Mouse (Mus musculus): ENCODE measurements around the gene Ptpn20. TPM values are rescaled to one million over a fixed set of nuclear protein-coding genes. Genes with fewer than 3 reads are reported as not detected.

The Ptpn20 gene
- polyA plus RNA-seq, 1 experiment from 2014 or later: not detected

DNA sequence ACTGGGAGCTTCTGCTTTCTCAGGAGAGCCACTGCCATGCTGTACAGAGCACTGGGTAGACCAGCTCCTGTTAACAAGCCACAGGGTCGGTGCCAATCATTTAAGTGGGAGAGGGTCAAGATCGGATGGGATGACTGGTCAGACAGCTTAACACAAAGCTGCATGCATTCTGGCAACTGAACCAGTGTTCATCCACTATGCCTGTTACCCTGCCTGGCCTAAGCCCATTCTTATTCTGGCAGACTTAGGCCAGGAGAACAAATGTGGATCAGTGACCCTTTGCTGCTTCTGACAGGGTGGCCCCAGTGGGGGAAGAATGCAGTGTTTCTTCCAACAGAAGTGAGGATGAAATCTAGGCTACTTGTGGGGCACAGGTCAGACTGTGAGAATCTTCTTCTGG lies 69.3 kb downstream of the Ptpn20 start:
- WGBS: 76% methylated on average over 2 of the region's 2 CpGs
- no peak for ATAC-seq (ENCODE audit: low FRiP score, low TSS enrichment)
- Histone ChIP-seq H3K27me3 (ENCODE audit: control insufficient read depth, insufficient read depth, low read length) (no peaks in the 10 kb centered on the region), H3K4me3 (ENCODE audit: low read length) (no peak overlapping the region), H3K27ac (ENCODE audit: low read depth, low read length) (no peak overlapping the region), H3K4me2 (replicated peaks; ENCODE audit: low read depth, low read length) (no peak overlapping the region), H3K9ac (ENCODE audit: low read depth, low read length) (no peak overlapping the region), H3K9me3 (ENCODE audit: control insufficient read depth, low read length) (no peaks in the 10 kb centered on the region), H3K36me3 (ENCODE audit: control insufficient read depth, insufficient read depth, low read length) (no peaks in the 10 kb centered on the region), H3K4me1 (ENCODE audit: control insufficient read depth, insufficient read depth, low read length) (peaks cover 8% of the 10 kb centered on the region; the same call in 1 of the 2 replicates)

DNA sequence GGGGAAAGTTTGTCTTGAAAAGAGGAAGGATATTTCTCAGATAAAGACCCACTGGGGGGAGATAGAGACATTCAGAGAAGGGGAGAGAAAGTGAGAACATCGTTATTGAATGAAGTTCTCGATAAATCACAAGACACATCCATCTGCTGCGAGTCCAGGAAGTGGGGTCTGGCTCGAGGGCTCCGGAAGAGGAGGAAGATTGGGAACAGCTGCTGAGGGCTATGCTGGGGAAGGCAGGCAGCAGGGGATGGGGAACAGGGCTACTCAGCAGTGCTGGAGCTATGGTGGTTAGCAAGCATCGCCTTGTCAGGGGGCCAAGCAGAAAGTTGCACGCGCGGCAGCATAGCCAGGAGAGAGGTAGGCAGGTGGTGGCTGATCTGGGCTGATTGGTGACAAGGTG lies 73.1 kb downstream of the Ptpn20 start:
- ATAC-seq (ENCODE audit: low FRiP score, low TSS enrichment): peak; percentile 68; the same call in 1 of the 2 replicates
- Histone ChIP-seq H3K4me1 (ENCODE audit: control insufficient read depth, insufficient read depth, low read length) (peaks cover 8% of the 10 kb centered on the region; the same call in 1 of the 2 replicates), H3K27me3 (ENCODE audit: control insufficient read depth, insufficient read depth, low read length) (no peaks in the 10 kb centered on the region), H3K9ac (ENCODE audit: low read depth, low read length) (no peak overlapping the region), H3K9me3 (ENCODE audit: control insufficient read depth, low read length) (no peaks in the 10 kb centered on the region), H3K27ac (ENCODE audit: low read depth, low read length) (no peak overlapping the region), H3K4me2 (replicated peaks; ENCODE audit: low read depth, low read length) (no peak overlapping the region), H3K4me3 (ENCODE audit: low read length) (no peak overlapping the region), H3K36me3 (ENCODE audit: control insufficient read depth, insufficient read depth, low read length) (no peaks in the 10 kb centered on the region)
- 50% methylated on average over 9 of the region's 9 CpGs for WGBS

DNA sequence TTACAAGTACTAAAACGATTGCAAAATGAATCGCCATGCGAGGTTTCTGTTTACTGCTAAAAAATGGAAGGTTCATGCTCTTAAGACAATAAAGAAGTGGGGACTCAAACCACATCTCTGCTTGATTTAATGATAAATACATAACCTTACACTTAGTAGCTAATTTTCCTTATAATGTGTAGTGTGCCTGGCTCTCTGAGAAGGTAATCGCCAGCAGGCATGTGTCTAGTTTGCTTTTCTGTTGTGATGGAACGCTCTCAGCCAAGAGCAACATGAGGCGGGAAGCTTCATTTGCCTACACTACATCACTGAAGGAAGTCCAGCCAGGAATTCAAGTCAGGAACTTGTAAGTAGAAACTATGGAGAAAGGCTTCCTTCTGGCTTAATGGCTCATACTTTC lies 77.3 kb downstream of the Ptpn20 start:
- ATAC-seq (ENCODE audit: low FRiP score, low TSS enrichment): no peak
- Histone ChIP-seq H3K4me1 (ENCODE audit: control insufficient read depth, insufficient read depth, low read length) (peaks cover 3% of the 10 kb centered on the region; the same call in 1 of the 2 replicates), H3K27ac (ENCODE audit: low read depth, low read length) (no peak overlapping the region), H3K36me3 (ENCODE audit: control insufficient read depth, insufficient read depth, low read length) (no peaks in the 10 kb centered on the region), H3K9me3 (ENCODE audit: control insufficient read depth, low read length) (no peaks in the 10 kb centered on the region; the same call in 1 of the 2 replicates), H3K4me3 (ENCODE audit: low read length) (no peak overlapping the region), H3K4me2 (replicated peaks; ENCODE audit: low read depth, low read length) (no peak overlapping the region), H3K27me3 (ENCODE audit: control insufficient read depth, insufficient read depth, low read length) (no peaks in the 10 kb centered on the region), H3K9ac (ENCODE audit: low read depth, low read length) (no peak overlapping the region)
- 75% methylated on average over 6 of the region's 6 CpGs for WGBS

DNA sequence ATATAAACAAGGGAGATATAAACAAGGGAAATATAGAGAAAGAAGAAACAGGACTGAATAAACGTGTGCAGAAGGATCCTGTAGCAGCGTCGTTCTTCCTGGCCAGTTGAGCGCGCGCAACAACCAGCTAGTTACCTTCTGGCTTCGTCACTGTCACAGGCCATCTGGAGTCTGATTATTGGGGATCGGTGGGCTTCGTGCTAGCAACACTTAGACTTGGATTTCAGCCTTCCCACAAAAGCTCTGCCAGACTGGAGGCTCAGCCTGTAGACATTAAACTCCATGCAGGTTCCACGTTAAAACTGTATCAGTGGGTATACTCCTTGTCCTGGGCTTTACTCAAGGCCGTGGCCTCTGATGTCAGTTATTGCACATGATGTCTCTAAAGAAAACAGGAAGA lies 80.9 kb downstream of the Ptpn20 start:
- WGBS: 86% methylated on average over 11 of the region's 11 CpGs
- H3K27ac ChIP-seq (ENCODE audit: low read depth, low read length): no peak overlapping the region

DNA sequence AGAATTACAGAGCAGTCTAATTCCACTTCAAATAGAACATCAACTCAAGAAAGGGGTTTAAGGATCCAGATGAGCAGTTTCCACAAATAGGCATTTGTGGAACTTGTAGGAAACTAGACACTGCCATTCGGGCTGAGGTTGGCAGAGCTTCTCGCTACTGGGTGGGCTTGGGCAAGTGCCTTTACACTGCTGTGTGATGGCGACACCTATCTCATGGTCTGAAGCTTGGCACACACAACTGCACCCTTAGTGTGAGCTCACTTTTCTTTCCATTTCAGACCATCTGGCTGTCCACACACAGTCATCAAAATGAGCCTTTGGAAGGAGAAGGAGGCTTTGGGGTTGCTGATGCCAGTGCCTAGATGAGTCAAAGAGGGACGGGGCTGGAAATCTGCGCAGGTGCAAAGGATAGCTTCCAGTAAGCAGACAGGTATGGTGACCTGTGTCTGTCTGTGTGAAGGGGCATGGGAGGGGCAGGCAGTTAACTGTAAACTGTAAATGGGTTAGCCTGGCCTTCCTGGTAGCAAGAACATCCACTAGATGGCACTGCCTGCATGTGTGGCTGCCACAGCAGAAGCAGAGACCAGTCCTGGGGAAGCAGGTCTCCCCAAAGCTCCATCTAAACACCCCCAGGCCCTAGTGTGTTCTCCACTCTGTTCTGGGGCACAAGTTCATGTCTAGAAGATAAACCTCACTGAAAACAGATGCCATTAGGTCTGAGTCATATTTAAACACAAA lies 84.5 kb downstream of the Ptpn20 start:
- H3K4me2 ChIP-seq (replicated peaks; ENCODE audit: low read depth, low read length): no peak overlapping the region
- no peak for ATAC-seq (ENCODE audit: low FRiP score, low TSS enrichment)
- no peak overlapping the region for H3K9ac ChIP-seq (ENCODE audit: low read depth, low read length)
- no peaks in the 10 kb centered on the region for H3K36me3 ChIP-seq (ENCODE audit: control insufficient read depth, insufficient read depth, low read length)
- H3K27me3 ChIP-seq (ENCODE audit: control insufficient read depth, insufficient read depth, low read length): no peaks in the 10 kb centered on the region
- 78% methylated on average over 5 of the region's 5 CpGs for WGBS
- no peaks in the 10 kb centered on the region; the same call in 1 of the 2 replicates for H3K9me3 ChIP-seq (ENCODE audit: control insufficient read depth, low read length)
- H3K4me1 ChIP-seq (ENCODE audit: control insufficient read depth, insufficient read depth, low read length): no peaks in the 10 kb centered on the region
- no peak overlapping the region for H3K4me3 ChIP-seq (ENCODE audit: low read length)
- no peak overlapping the region for H3K27ac ChIP-seq (ENCODE audit: low read depth, low read length)

More for the DNA sequence above, 80.9 kb downstream of the Ptpn20 start:
- H3K4me2 ChIP-seq (replicated peaks; ENCODE audit: low read depth, low read length): no peak overlapping the region
- no peak overlapping the region for H3K9ac ChIP-seq (ENCODE audit: low read depth, low read length)
- no peaks in the 10 kb centered on the region for H3K4me1 ChIP-seq (ENCODE audit: control insufficient read depth, insufficient read depth, low read length)
- no peaks in the 10 kb centered on the region for H3K27me3 ChIP-seq (ENCODE audit: control insufficient read depth, insufficient read depth, low read length)
- ATAC-seq (ENCODE audit: low FRiP score, low TSS enrichment): no peak
- no peaks in the 10 kb centered on the region for H3K36me3 ChIP-seq (ENCODE audit: control insufficient read depth, insufficient read depth, low read length)
- H3K9me3 ChIP-seq (ENCODE audit: control insufficient read depth, low read length): no peaks in the 10 kb centered on the region; the same call in 1 of the 2 replicates
- no peak overlapping the region for H3K4me3 ChIP-seq (ENCODE audit: low read length)

DNA sequence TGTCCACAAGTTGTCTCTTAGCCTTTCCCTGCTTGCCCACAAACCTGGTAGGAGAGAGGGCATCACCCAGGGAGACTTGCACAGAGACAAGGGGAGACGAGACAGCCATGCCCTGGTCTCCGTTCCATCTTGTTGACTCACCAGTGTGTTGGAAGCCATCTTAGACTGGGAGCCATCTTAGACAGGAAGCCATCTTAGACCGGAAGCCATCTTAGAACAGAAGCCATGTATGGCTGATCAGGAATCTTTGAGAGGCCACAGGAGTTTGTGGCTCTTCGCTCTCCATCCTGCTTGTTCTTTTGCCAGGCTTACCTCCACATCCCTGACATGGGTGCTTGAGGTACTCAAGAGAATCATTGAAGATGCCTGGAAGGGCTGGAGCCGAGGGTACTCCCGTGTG lies 89.0 kb downstream of the Ptpn20 start:
- Histone ChIP-seq H3K36me3 (ENCODE audit: control insufficient read depth, insufficient read depth, low read length) (no peaks in the 10 kb centered on the region), H3K9ac (ENCODE audit: low read depth, low read length) (no peak overlapping the region), H3K4me1 (ENCODE audit: control insufficient read depth, insufficient read depth, low read length) (no peaks in the 10 kb centered on the region), H3K27me3 (ENCODE audit: control insufficient read depth, insufficient read depth, low read length) (no peaks in the 10 kb centered on the region), H3K9me3 (ENCODE audit: control insufficient read depth, low read length) (no peaks in the 10 kb centered on the region), H3K4me2 (replicated peaks; ENCODE audit: low read depth, low read length) (no peak overlapping the region), H3K4me3 (ENCODE audit: low read length) (no peak overlapping the region), H3K27ac (ENCODE audit: low read depth, low read length) (no peak overlapping the region)
- 94% methylated on average over 6 of the region's 6 CpGs for WGBS
- no peak for ATAC-seq (ENCODE audit: low FRiP score, low TSS enrichment)

DNA sequence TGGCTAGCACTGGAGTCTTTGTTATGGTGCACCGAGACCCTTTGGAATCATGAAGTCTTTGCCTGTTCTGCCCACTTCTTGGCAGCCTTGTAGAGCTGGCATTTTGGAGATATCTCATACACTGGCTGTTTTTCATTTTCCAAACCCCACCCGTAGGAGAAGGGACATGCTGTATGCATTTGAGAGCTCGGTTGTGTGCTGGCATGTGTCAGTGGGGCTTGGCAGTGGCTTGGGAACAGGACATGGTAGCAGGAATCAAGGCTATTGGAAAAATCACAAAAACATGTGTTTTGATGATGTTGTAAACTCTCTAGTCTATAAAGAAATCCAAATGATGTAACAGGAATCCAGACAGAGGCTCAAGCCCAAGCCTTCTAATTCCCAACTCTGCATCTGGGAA lies 89.7 kb downstream of the Ptpn20 start:
- Histone ChIP-seq H3K27ac (ENCODE audit: low read depth, low read length) (no peak overlapping the region), H3K36me3 (ENCODE audit: control insufficient read depth, insufficient read depth, low read length) (no peaks in the 10 kb centered on the region), H3K4me1 (ENCODE audit: control insufficient read depth, insufficient read depth, low read length) (peaks cover 4% of the 10 kb centered on the region; the same call in 1 of the 2 replicates), H3K9me3 (ENCODE audit: control insufficient read depth, low read length) (no peaks in the 10 kb centered on the region), H3K4me3 (ENCODE audit: low read length) (no peak overlapping the region), H3K27me3 (ENCODE audit: control insufficient read depth, insufficient read depth, low read length) (no peaks in the 10 kb centered on the region), H3K4me2 (replicated peaks; ENCODE audit: low read depth, low read length) (no peak overlapping the region), H3K9ac (ENCODE audit: low read depth, low read length) (no peak overlapping the region)
- ATAC-seq (ENCODE audit: low FRiP score, low TSS enrichment): no peak
- WGBS: 95% methylated on average over 3 of the region's 3 CpGs

DNA sequence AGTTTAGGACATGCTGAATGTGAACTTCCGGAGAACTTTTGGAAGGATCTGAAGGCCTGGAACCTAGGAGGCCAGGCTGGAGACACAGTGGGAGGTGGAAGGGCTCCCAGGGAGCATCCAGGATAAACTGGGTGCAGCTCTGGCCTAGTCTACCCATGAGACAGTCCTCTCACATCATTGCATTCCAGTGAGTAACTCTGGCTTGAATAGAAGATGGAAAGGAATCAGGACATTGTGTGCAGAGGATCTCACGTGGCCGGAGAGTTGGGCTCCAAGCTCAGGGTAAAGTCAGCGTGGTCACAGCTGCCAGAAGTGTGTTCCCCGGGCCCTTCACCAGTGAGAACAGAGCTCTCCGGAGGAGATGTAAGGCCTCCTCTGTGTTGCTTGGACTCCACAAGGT lies 91.6 kb downstream of the Ptpn20 start:
- H3K36me3 ChIP-seq (ENCODE audit: control insufficient read depth, insufficient read depth, low read length): no peaks in the 10 kb centered on the region
- no peak overlapping the region for H3K4me2 ChIP-seq (replicated peaks; ENCODE audit: low read depth, low read length)
- no peak for ATAC-seq (ENCODE audit: low FRiP score, low TSS enrichment)
- H3K4me3 ChIP-seq (ENCODE audit: low read length): no peak overlapping the region
- H3K4me1 ChIP-seq (ENCODE audit: control insufficient read depth, insufficient read depth, low read length): peaks cover 7% of the 10 kb centered on the region; the same call in 1 of the 2 replicates
- no peaks in the 10 kb centered on the region for H3K27me3 ChIP-seq (ENCODE audit: control insufficient read depth, insufficient read depth, low read length)
- H3K27ac ChIP-seq (ENCODE audit: low read depth, low read length): no peak overlapping the region
- 87% methylated on average over 6 of the region's 6 CpGs for WGBS
- H3K9me3 ChIP-seq (ENCODE audit: control insufficient read depth, low read length): no peaks in the 10 kb centered on the region
- no peak overlapping the region for H3K9ac ChIP-seq (ENCODE audit: low read depth, low read length)

DNA sequence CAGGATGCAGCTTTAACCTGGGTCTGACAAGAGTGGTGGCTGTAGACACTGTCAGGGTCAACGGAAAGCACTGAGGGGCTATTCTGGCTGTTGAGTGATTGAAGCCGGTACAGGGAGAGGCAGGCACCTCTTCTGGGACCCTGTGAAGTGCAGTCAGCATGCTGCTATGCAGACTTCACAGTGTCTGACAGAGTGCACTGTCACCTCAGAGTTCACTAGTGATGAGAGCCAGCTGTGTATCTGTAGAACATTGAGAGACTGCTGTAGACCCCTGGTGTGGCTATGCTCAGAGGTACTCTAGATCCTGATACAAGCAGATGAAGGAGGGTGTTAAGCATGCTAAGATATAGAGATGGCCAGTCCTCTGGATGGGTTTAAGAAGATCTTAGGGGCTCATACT lies 93.8 kb downstream of the Ptpn20 start:
- no peak overlapping the region for H3K4me2 ChIP-seq (replicated peaks; ENCODE audit: low read depth, low read length)
- no peak overlapping the region for H3K27ac ChIP-seq (ENCODE audit: low read depth, low read length)
- H3K4me1 ChIP-seq (ENCODE audit: control insufficient read depth, insufficient read depth, low read length): peaks cover 14% of the 10 kb centered on the region; the same call in 1 of the 2 replicates
- no peak overlapping the region for H3K4me3 ChIP-seq (ENCODE audit: low read length)
- WGBS: 46% methylated on average over 2 of the region's 2 CpGs
- H3K9me3 ChIP-seq (ENCODE audit: control insufficient read depth, low read length): no peaks in the 10 kb centered on the region
- no peaks in the 10 kb centered on the region for H3K27me3 ChIP-seq (ENCODE audit: control insufficient read depth, insufficient read depth, low read length)
- H3K36me3 ChIP-seq (ENCODE audit: control insufficient read depth, insufficient read depth, low read length): no peaks in the 10 kb centered on the region
- ATAC-seq (ENCODE audit: low FRiP score, low TSS enrichment): no peak
- no peak overlapping the region for H3K9ac ChIP-seq (ENCODE audit: low read depth, low read length)
